Mouse (Mus musculus) liver, embryonic 11.5 days (tissue): ENCODE measurements around the gene Lrp6. TPM values are rescaled to one million over a fixed set of nuclear protein-coding genes. Genes with fewer than 3 reads are reported as not detected.

Experiments used
- ATAC-seq: fragments of 200-750 bp; cut with Nextera tagmentation; replicated peaks from 2 replicates; pipeline ENCODE4 v1.8.0; 2017; ENCODE audit warnings: moderate number of reproducible peaks, mild to moderate bottlenecking, moderate TSS enrichment, moderate library complexity; ENCODE audit not compliant: low FRiP score
- DNase-seq: peaks from one replicate; pipeline ENCODE4 v3.0.0-alpha.2; 2017; ENCODE audit warnings: low spot score
- H3K27ac ChIP-seq: fragments of 300-500 bp; sonication (generic); 2 replicates; pipeline ENCODE4 v1.5.1; 2014; ENCODE audit warnings: mild to moderate bottlenecking, low read depth, low read length, control low read depth
- H3K27me3 ChIP-seq: fragments of 300-500 bp; sonication (generic); replicated peaks from 2 replicates; pipeline ENCODE4 v1.6.1; 2014; ENCODE audit warnings: low read length, mixed read lengths; ENCODE audit not compliant: control insufficient read depth, insufficient read depth
- H3K36me3 ChIP-seq: fragments of 300-500 bp; sonication (generic); 2 replicates; pipeline ENCODE4 v1.6.1; 2014; ENCODE audit warnings: mild to moderate bottlenecking, low read length, moderate library complexity, mixed read lengths; ENCODE audit not compliant: control insufficient read depth, insufficient read depth
- H3K4me1 ChIP-seq: fragments of 300-500 bp; sonication (generic); replicated peaks from 2 replicates; pipeline ENCODE4 v1.6.1; 2014; ENCODE audit warnings: low read length, mixed read lengths; ENCODE audit not compliant: control insufficient read depth, insufficient read depth
- H3K4me2 ChIP-seq: fragments of 300-500 bp; sonication (generic); 2 replicates; pipeline ENCODE4 v1.6.1; 2014; ENCODE audit warnings: mild to moderate bottlenecking, control low read depth, moderate library complexity
- H3K4me3 ChIP-seq: fragments of 300-500 bp; sonication (generic); 2 replicates; pipeline ENCODE4 v1.5.1; 2014; ENCODE audit warnings: low read depth, low read length, control low read depth
- H3K9ac ChIP-seq: fragments of 300-500 bp; sonication (generic); 2 replicates; pipeline ENCODE4 v1.6.1; 2014; ENCODE audit warnings: low read depth, low read length, control low read depth
- H3K9me3 ChIP-seq: fragments of 300-500 bp; sonication (generic); 2 replicates; pipeline ENCODE4 v1.6.1; 2016; ENCODE audit warnings: low read length, inconsistent platforms, mixed read lengths; ENCODE audit not compliant: control insufficient read depth
- WGBS: fragments of 180-500 bp; shearing (Covaris S2); extraction: QIAGEN DNeasy Blood & Tissue Kit; methylation state at CpG from one replicate; pipeline ENCODE4 v1.1.7; 2014; 5-methylcytosine and 5-hydroxymethylcytosine counted together
- polyA plus RNA-seq: library from polyadenylated mRNA; unstranded; fragments of >200 nt; fragmentation: Nextera tagmentation; extraction: Ambion mirVana; gene quantifications from 2 replicates; pipeline ENCODE4 v1.2.1, GENCODE M21; 2014

The Lrp6 gene
- polyA plus RNA-seq, 1 experiment from 2014 or later: 17.1 TPM

- no peaks in the 10 kb centered on the region for H3K27me3 ChIP-seq
- no peak overlapping the region for H3K9ac ChIP-seq
- no peaks in the 10 kb centered on the region for H3K9me3 ChIP-seq
- H3K4me1 ChIP-seq: peaks cover 37% of the 10 kb centered on the region
- H3K4me3 ChIP-seq: no peak overlapping the region
- DNase-seq (no peak), ATAC-seq (peak; percentile 57; the same call in 1 of the 2 replicates)
- no peak overlapping the region for H3K27ac ChIP-seq
- WGBS: 27% methylated on average over 1 of the region's 1 CpGs
- no peaks in the 10 kb centered on the region; the same call in 1 of the 2 replicates for H3K36me3 ChIP-seq
- H3K4me2 ChIP-seq: no peak overlapping the region
Observed at GRCm38 (mm10) chr6:134531950-134532349, 34.8 kb downstream of the Lrp6 start.

GRCm38 (mm10) chr6:134529340-134529739 is 37.4 kb downstream of the Lrp6 start:
- ATAC-seq (no peak), DNase-seq (no peak)
- no peak overlapping the region for H3K27ac ChIP-seq
- peaks cover 58% of the 10 kb centered on the region for H3K4me1 ChIP-seq
- no peaks in the 10 kb centered on the region for H3K9me3 ChIP-seq
- H3K36me3 ChIP-seq: no peaks in the 10 kb centered on the region; the same call in 1 of the 2 replicates
- no peak overlapping the region for H3K9ac ChIP-seq
- H3K27me3 ChIP-seq: no peaks in the 10 kb centered on the region
- 80% methylated on average over 4 of the region's 4 CpGs for WGBS
- H3K4me2 ChIP-seq: no peak overlapping the region; the same call in 1 of the 2 replicates
- H3K4me3 ChIP-seq: no peak overlapping the region

- Histone ChIP-seq H3K36me3 (no peaks in the 10 kb centered on the region; the same call in 1 of the 2 replicates), H3K4me2 (no peak overlapping the region), H3K4me3 (no peak overlapping the region), H3K27ac (no peak overlapping the region), H3K4me1 (peaks cover 62% of the 10 kb centered on the region), H3K9me3 (no peaks in the 10 kb centered on the region), H3K9ac (no peak overlapping the region), H3K27me3 (no peaks in the 10 kb centered on the region)
- ATAC-seq: no peak
- no peak for DNase-seq
- 96% methylated on average over 7 of the region's 7 CpGs for WGBS
Observed at GRCm38 (mm10) chr6:134528396-134528795, 38.4 kb downstream of the Lrp6 start.

GRCm38 (mm10) chr6:134527596-134528128 is 39.1 kb downstream of the Lrp6 start:
- no peak for DNase-seq
- no peak for ATAC-seq
- WGBS: 48% methylated on average over 6 of the region's 6 CpGs

GRCm38 (mm10) chr6:134526821-134527595 is 39.8 kb downstream of the Lrp6 start:
- peaks cover 52% of the 10 kb centered on the region for H3K4me1 ChIP-seq

More at GRCm38 (mm10) chr6:134527596-134528128, 39.1 kb downstream of the Lrp6 start:
- peaks cover 56% of the 10 kb centered on the region for H3K4me1 ChIP-seq
- no peaks in the 10 kb centered on the region; the same call in 1 of the 2 replicates for H3K36me3 ChIP-seq
- no peak overlapping the region for H3K4me3 ChIP-seq
- H3K4me2 ChIP-seq: no peak overlapping the region
- H3K27me3 ChIP-seq: no peaks in the 10 kb centered on the region
- no peak overlapping the region for H3K9ac ChIP-seq
- no peak overlapping the region for H3K27ac ChIP-seq
- no peaks in the 10 kb centered on the region for H3K9me3 ChIP-seq

GRCm38 (mm10) chr6:134526275-134526674 is 40.5 kb downstream of the Lrp6 start:
- H3K36me3 ChIP-seq: no peaks in the 10 kb centered on the region; the same call in 1 of the 2 replicates
- no peaks in the 10 kb centered on the region for H3K27me3 ChIP-seq
- ATAC-seq (peak; percentile 93), DNase-seq (no peak)
- 0 out of 2 replicates have a peak overlapping the region, but pooled peaks have one; percentile 34 for H3K27ac ChIP-seq
- 50% methylated on average over 5 of the region's 5 CpGs for WGBS
- H3K9me3 ChIP-seq: no peaks in the 10 kb centered on the region
- H3K4me3 ChIP-seq: no peak overlapping the region
- peaks cover 55% of the 10 kb centered on the region for H3K4me1 ChIP-seq
- H3K4me2 ChIP-seq: peak overlapping the region; percentile 48
- no peak overlapping the region for H3K9ac ChIP-seq

More at GRCm38 (mm10) chr6:134526821-134527595, 39.8 kb downstream of the Lrp6 start:
- Histone ChIP-seq H3K27me3 (no peaks in the 10 kb centered on the region), H3K36me3 (no peaks in the 10 kb centered on the region; the same call in 1 of the 2 replicates), H3K27ac (no peak overlapping the region), H3K4me2 (0 out of 2 replicates have a peak overlapping the region, but pooled peaks have one; percentile 5), H3K9me3 (no peaks in the 10 kb centered on the region), H3K4me3 (no peak overlapping the region), H3K9ac (no peak overlapping the region)
- ATAC-seq: no peak
- WGBS: 57% methylated on average over 10 of the region's 10 CpGs
- DNase-seq: no peak

GRCm38 (mm10) chr6:134521411-134521810 is 45.4 kb downstream of the Lrp6 start:
- Histone ChIP-seq H3K27me3 (no peaks in the 10 kb centered on the region), H3K4me3 (no peak overlapping the region), H3K9me3 (no peaks in the 10 kb centered on the region), H3K4me2 (no peak overlapping the region), H3K36me3 (no peaks in the 10 kb centered on the region), H3K27ac (no peak overlapping the region), H3K4me1 (peaks cover 31% of the 10 kb centered on the region), H3K9ac (no peak overlapping the region)
- WGBS: 83% methylated on average over 10 of the region's 10 CpGs
- ATAC-seq (no peak), DNase-seq (no peak)

- H3K4me3 ChIP-seq: no peak overlapping the region
- no peak overlapping the region for H3K27ac ChIP-seq
- no peak for ATAC-seq
- H3K36me3 ChIP-seq: no peaks in the 10 kb centered on the region
- H3K4me2 ChIP-seq: no peak overlapping the region
- 65% methylated on average over 3 of the region's 3 CpGs for WGBS
- H3K4me1 ChIP-seq: peaks cover 27% of the 10 kb centered on the region
- no peaks in the 10 kb centered on the region for H3K27me3 ChIP-seq
- no peak for DNase-seq
- no peaks in the 10 kb centered on the region for H3K9me3 ChIP-seq
- H3K9ac ChIP-seq: no peak overlapping the region
Observed at GRCm38 (mm10) chr6:134520821-134521220, 45.9 kb downstream of the Lrp6 start.
